Mouse (Mus musculus) heart, embryonic 11.5 days (tissue): Measurements from ENCODE around the gene Enkd1. TPM values are rescaled to one million over a fixed set of nuclear protein-coding genes. Genes with fewer than 3 reads are reported as not detected.

Experiments
- ATAC-seq: fragments of 200-750 bp; cut with Nextera tagmentation; replicated peaks from 2 replicates; pipeline ENCODE4 v1.8.0; 2017; ENCODE audit warnings: moderate library complexity; ENCODE audit not compliant: insufficient number of reproducible peaks, low FRiP score, low TSS enrichment
- H3K27ac ChIP-seq: fragments of 300-500 bp; sonication (generic); 2 replicates; pipeline ENCODE4 v1.5.1; 2014; ENCODE audit warnings: mild to moderate bottlenecking, low read depth, low read length
- H3K27me3 ChIP-seq: fragments of 300-500 bp; sonication (generic); 2 replicates; pipeline ENCODE4 v1.6.1; 2014; ENCODE audit warnings: mild to moderate bottlenecking, low read length, mixed read lengths; ENCODE audit not compliant: control insufficient read depth, insufficient read depth
- H3K36me3 ChIP-seq: fragments of 300-500 bp; sonication (generic); 2 replicates; pipeline ENCODE4 v1.6.1; 2014; ENCODE audit warnings: mild to moderate bottlenecking, low read length, moderate library complexity, mixed read lengths; ENCODE audit not compliant: control insufficient read depth, insufficient read depth
- H3K4me1 ChIP-seq: fragments of 300-500 bp; sonication (generic); 2 replicates; pipeline ENCODE4 v1.6.1; 2014; ENCODE audit warnings: low read length; ENCODE audit not compliant: control insufficient read depth, insufficient read depth
- H3K4me2 ChIP-seq: fragments of 300-500 bp; sonication (generic); 2 replicates; pipeline ENCODE4 v1.6.1; 2014; ENCODE audit warnings: mild to moderate bottlenecking, moderate library complexity
- H3K4me3 ChIP-seq: fragments of 300-500 bp; sonication (generic); 2 replicates; pipeline ENCODE4 v1.5.1; 2014; ENCODE audit warnings: low read depth, low read length
- H3K9ac ChIP-seq: fragments of 300-500 bp; sonication (generic); 2 replicates; pipeline ENCODE4 v1.6.1; 2014; ENCODE audit warnings: mild to moderate bottlenecking, low read depth, low read length, moderate library complexity
- H3K9me3 ChIP-seq: fragments of 300-500 bp; sonication (generic); replicated peaks from 2 replicates; pipeline ENCODE4 v1.6.1; 2016; ENCODE audit warnings: low read length; ENCODE audit not compliant: control insufficient read depth
- WGBS: fragments of 180-500 bp; shearing (Covaris S2); extraction: QIAGEN DNeasy Blood & Tissue Kit; methylation state at CpG from one replicate; pipeline ENCODE4 v1.1.7; 2014; ENCODE audit not compliant: insufficient replicate concordance; 5-methylcytosine and 5-hydroxymethylcytosine counted together
- polyA plus RNA-seq: library from polyadenylated mRNA; unstranded; fragments of >200 nt; fragmentation: Nextera tagmentation; extraction: Ambion mirVana; gene quantifications from 2 replicates; pipeline ENCODE4 v1.2.1, GENCODE M21; 2014

The Enkd1 gene
- polyA plus RNA-seq, 1 experiment from 2014 or later = 16.9 TPM

GRCm38 (mm10) chr8:105690978-105691377 lies 17.0 kb downstream of the Enkd1 start:
- no peak overlapping the region for H3K27ac ChIP-seq
- no peak for ATAC-seq
- no peak overlapping the region for H3K4me3 ChIP-seq
- no peak overlapping the region for H3K4me2 ChIP-seq
- 72% methylated on average over 14 of the region's 14 CpGs for WGBS
- no peaks in the 10 kb centered on the region for H3K9me3 ChIP-seq
- H3K27me3 ChIP-seq = peaks cover 24% of the 10 kb centered on the region
- peaks cover 13% of the 10 kb centered on the region for H3K4me1 ChIP-seq
- no peak overlapping the region for H3K9ac ChIP-seq
- H3K36me3 ChIP-seq = 0 out of 2 replicates have a peak, but pooled peaks cover 3% of the 10 kb centered on the region

GRCm38 (mm10) chr8:105689983-105690360 lies 18.0 kb downstream of the Enkd1 start:
- no peaks in the 10 kb centered on the region for H3K9me3 ChIP-seq
- no peak for ATAC-seq
- 0 out of 2 replicates have a peak, but pooled peaks cover 3% of the 10 kb centered on the region for H3K36me3 ChIP-seq
- H3K27me3 ChIP-seq = peaks cover 19% of the 10 kb centered on the region
- H3K27ac ChIP-seq = no peak overlapping the region
- no peak overlapping the region for H3K4me3 ChIP-seq
- H3K4me2 ChIP-seq = no peak overlapping the region
- H3K4me1 ChIP-seq = peaks cover 19% of the 10 kb centered on the region
- 85% methylated on average over 9 of the region's 9 CpGs for WGBS
- H3K9ac ChIP-seq = no peak overlapping the region

GRCm38 (mm10) chr8:105689256-105689982 lies 18.6 kb downstream of the Enkd1 start:
- Histone ChIP-seq H3K4me2 (no peak overlapping the region), H3K36me3 (0 out of 2 replicates have a peak, but pooled peaks cover 3% of the 10 kb centered on the region), H3K27me3 (peaks cover 16% of the 10 kb centered on the region), H3K4me1 (peaks cover 17% of the 10 kb centered on the region), H3K9ac (no peak overlapping the region), H3K4me3 (no peak overlapping the region), H3K9me3 (no peaks in the 10 kb centered on the region), H3K27ac (no peak overlapping the region)
- ATAC-seq = no peak
- 56% methylated on average over 35 of the region's 35 CpGs for WGBS

- Histone ChIP-seq H3K9me3 (no peaks in the 10 kb centered on the region), H3K36me3 (0 out of 2 replicates have a peak, but pooled peaks cover 6% of the 10 kb centered on the region), H3K9ac (no peak overlapping the region), H3K27me3 (peaks cover 12% of the 10 kb centered on the region; the same call in 1 of the 2 replicates), H3K4me3 (no peak overlapping the region), H3K27ac (no peak overlapping the region), H3K4me1 (peaks cover 9% of the 10 kb centered on the region), H3K4me2 (no peak overlapping the region)
- no peak for ATAC-seq
- WGBS = 36% methylated on average over 14 of the region's 14 CpGs
These were observed 19.7 kb downstream of the Enkd1 start for GRCm38 (mm10) chr8:105688242-105688752.

GRCm38 (mm10) chr8:105687512-105687911 lies 20.5 kb downstream of the Enkd1 start:
- no peak overlapping the region for H3K4me3 ChIP-seq
- ATAC-seq = no peak
- 62% methylated on average over 8 of the region's 8 CpGs for WGBS

GRCm38 (mm10) chr8:105686551-105686950 lies 21.5 kb downstream of the Enkd1 start:
- WGBS = 62% methylated on average over 6 of the region's 6 CpGs
- no peak overlapping the region for H3K4me2 ChIP-seq
- H3K4me1 ChIP-seq = peaks cover 9% of the 10 kb centered on the region
- no peak for ATAC-seq
- no peak overlapping the region for H3K9ac ChIP-seq
- no peak overlapping the region for H3K4me3 ChIP-seq
- H3K36me3 ChIP-seq = peaks cover 16% of the 10 kb centered on the region; the same call in 1 of the 2 replicates
- no peaks in the 10 kb centered on the region for H3K9me3 ChIP-seq
- no peak overlapping the region for H3K27ac ChIP-seq
- peaks cover 10% of the 10 kb centered on the region; the same call in 1 of the 2 replicates for H3K27me3 ChIP-seq

More at GRCm38 (mm10) chr8:105687512-105687911, 20.5 kb downstream of the Enkd1 start:
- Histone ChIP-seq H3K4me1 (peaks cover 9% of the 10 kb centered on the region), H3K27ac (no peak overlapping the region), H3K4me2 (no peak overlapping the region), H3K9ac (no peak overlapping the region), H3K9me3 (no peaks in the 10 kb centered on the region), H3K27me3 (peaks cover 10% of the 10 kb centered on the region; the same call in 1 of the 2 replicates), H3K36me3 (peaks cover 9% of the 10 kb centered on the region; the same call in 1 of the 2 replicates)

- no peaks in the 10 kb centered on the region for H3K9me3 ChIP-seq
- peak within 1 kb of the TSS; percentile 56 for H3K4me2 ChIP-seq
- H3K27ac ChIP-seq = no peak within 1 kb of the TSS
- H3K27me3 ChIP-seq = peaks cover 6% of the 10 kb centered on the region; the same call in 1 of the 2 replicates
- peak within 1 kb of the TSS; percentile 1; the same call in 1 of the 2 replicates for H3K9ac ChIP-seq
- WGBS = 14% methylated on average over 26 of the region's 26 CpGs
- peaks cover 17% of the 10 kb centered on the region for H3K36me3 ChIP-seq
- peak within 1 kb of the TSS; percentile 20; the same call in 1 of the 2 replicates for H3K4me3 ChIP-seq
- ATAC-seq = no peak
- H3K4me1 ChIP-seq = peaks cover 9% of the 10 kb centered on the region
These were observed 22.2 kb downstream of the Enkd1 start, which contains the start of gene Carmil2 for GRCm38 (mm10) chr8:105685796-105686308. Gene Carmil2, plus strand, starts transcription at chr8:105686274.

- Histone ChIP-seq H3K27ac (no peak overlapping the region), H3K4me3 (no peak overlapping the region)
These were observed 22.7 kb downstream of the Enkd1 start for GRCm38 (mm10) chr8:105685325-105685724.

More at GRCm38 (mm10) chr8:105685325-105685724, 22.7 kb downstream of the Enkd1 start:
- ATAC-seq = no peak
- H3K27me3 ChIP-seq = peaks cover 5% of the 10 kb centered on the region; the same call in 1 of the 2 replicates
- peaks cover 20% of the 10 kb centered on the region for H3K36me3 ChIP-seq
- WGBS = 76% methylated on average over 7 of the region's 7 CpGs
- H3K9me3 ChIP-seq = no peaks in the 10 kb centered on the region
- H3K4me1 ChIP-seq = peaks cover 9% of the 10 kb centered on the region
- no peak overlapping the region; the same call in 1 of the 2 replicates for H3K4me2 ChIP-seq
- H3K9ac ChIP-seq = no peak overlapping the region; the same call in 1 of the 2 replicates
